Mouse (Mus musculus) heart, embryonic 10.5 days (tissue): ENCODE measurements at regions not wholly inside any gene's neighbourhood (a gene's known extent, or its start where the extent isn't known, plus 50 kb on each side); places are given as distances from the start of the nearest gene placed in this dataset.
A peak's percentile ranks its signal among the peaks of the same experiment; 100 is the strongest.

Experiments
- DNase-seq: peaks from one replicate; pipeline ENCODE4 v3.0.0-alpha.2; 2017; ENCODE audit warnings: low spot score
- H3K27ac ChIP-seq: fragments of 300-500 bp; sonication (generic); 2 replicates; pipeline ENCODE4 v1.5.1; 2016; ENCODE audit warnings: mild to moderate bottlenecking
- H3K27me3 ChIP-seq: fragments of 300-500 bp; sonication (generic); 2 replicates; pipeline ENCODE4 v1.6.1; 2016; ENCODE audit warnings: mild to moderate bottlenecking; ENCODE audit not compliant: poor library complexity, insufficient read depth, severe bottlenecking
- H3K36me3 ChIP-seq: fragments of 300-500 bp; sonication (generic); 2 replicates; pipeline ENCODE4 v1.6.1; 2016; ENCODE audit warnings: mild to moderate bottlenecking, moderate library complexity
- H3K4me1 ChIP-seq: fragments of 300-500 bp; sonication (generic); 2 replicates; pipeline ENCODE4 v1.6.1; 2016; ENCODE audit warnings: mild to moderate bottlenecking
- H3K4me3 ChIP-seq: fragments of 300-500 bp; sonication (generic); 2 replicates; pipeline ENCODE4 v1.5.1; 2016; ENCODE audit warnings: mild to moderate bottlenecking, moderate library complexity
- H3K9me3 ChIP-seq: fragments of 300-500 bp; sonication (generic); 2 replicates; pipeline ENCODE4 v1.6.1; 2016; ENCODE audit warnings: mild to moderate bottlenecking, moderate library complexity
- WGBS: fragments of 180-500 bp; shearing (Covaris S2); methylation state at CpG from one replicate; pipeline ENCODE4 v1.1.7; 2016; 5-methylcytosine and 5-hydroxymethylcytosine counted together

DNA sequence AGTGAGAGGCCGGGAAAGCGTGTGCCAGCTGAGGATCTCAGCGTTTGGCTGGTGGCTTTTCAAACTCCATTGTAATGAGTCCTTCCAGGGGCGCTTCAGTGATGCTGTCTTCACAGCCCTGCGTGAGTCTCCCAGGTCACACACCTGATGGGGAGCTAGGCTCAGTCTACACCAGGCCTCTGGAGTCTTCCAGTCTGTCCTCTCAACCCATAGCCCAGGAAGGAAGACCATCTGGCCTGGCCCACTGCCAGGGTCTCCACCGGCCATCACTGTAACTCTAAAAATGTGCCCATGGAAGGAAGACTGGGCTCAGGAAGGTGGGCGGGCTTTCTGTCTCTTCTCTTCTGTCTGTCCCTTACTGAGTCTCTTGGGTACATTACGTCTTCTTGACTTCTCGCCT is 50.2 kb upstream of the Hes1 start:
- no peak for DNase-seq
- H3K9me3 ChIP-seq: no peaks in the 10 kb centered on the region
- no peak overlapping the region for H3K4me3 ChIP-seq
- peaks cover 12% of the 10 kb centered on the region; the same call in 1 of the 2 replicates for H3K27me3 ChIP-seq
- H3K27ac ChIP-seq: 0 out of 2 replicates have a peak overlapping the region, but pooled peaks have one; percentile 25
- H3K36me3 ChIP-seq: no peaks in the 10 kb centered on the region
- 85% methylated on average over 9 of the region's 9 CpGs for WGBS
- H3K4me1 ChIP-seq: peaks cover 27% of the 10 kb centered on the region
